Mouse (Mus musculus): ENCODE measurements around the gene Lhfpl2. TPM values are rescaled to one million over a fixed set of nuclear protein-coding genes. Genes with fewer than 3 reads are reported as not detected.
"Not testable (repeated sequence)": the region's sequence is repeated elsewhere in the genome, so short reads cannot be mapped to it uniquely, and the experiment has no call there.

Gene Lhfpl2
- total RNA-seq (2018; cell fraction: chromatin; rRNA removed): 100 to 1,000 TPM in 5 of 26 experiments, 10 to 100 TPM in 19, 1 to 10 TPM in 2; 4.9 to 310 (median 44.4) TPM
- 100 to 1,000 TPM in 12 of 26 experiments, 10 to 100 TPM in 14; 36.5 to 198 (median 70.7) TPM for total RNA-seq (2018; cell fraction: cytosol; rRNA removed)
- total RNA-seq (2018; cell fraction: nucleus; rRNA removed): 100 to 1,000 TPM in 11 of 26 experiments, 10 to 100 TPM in 15; 16.9 to 315 (median 82.9) TPM
- 110 to 144 TPM (median 137 TPM) in 3 replicates for polyA plus RNA-seq (2018)

GRCm38 (mm10) chr13:94057563-94058560, at the start of gene Lhfpl2:
Gene Lhfpl2 (plus strand): TSS chr13:94057796.
- WGBS (ENCODE audit: missing documents): 3% methylated on average over 83 of the region's 85 CpGs
- Histone ChIP-seq H3K36me3 (ENCODE audit: inconsistent target) (no peaks in the 10 kb centered on the region), H3K4me3 (ENCODE audit: inconsistent target) (peak within 1 kb of the TSS; percentile 41), H3K79me2 (ENCODE audit: inconsistent target) (no peaks in the 10 kb centered on the region), H3K27ac (no peak within 1 kb of the TSS)

DNA sequence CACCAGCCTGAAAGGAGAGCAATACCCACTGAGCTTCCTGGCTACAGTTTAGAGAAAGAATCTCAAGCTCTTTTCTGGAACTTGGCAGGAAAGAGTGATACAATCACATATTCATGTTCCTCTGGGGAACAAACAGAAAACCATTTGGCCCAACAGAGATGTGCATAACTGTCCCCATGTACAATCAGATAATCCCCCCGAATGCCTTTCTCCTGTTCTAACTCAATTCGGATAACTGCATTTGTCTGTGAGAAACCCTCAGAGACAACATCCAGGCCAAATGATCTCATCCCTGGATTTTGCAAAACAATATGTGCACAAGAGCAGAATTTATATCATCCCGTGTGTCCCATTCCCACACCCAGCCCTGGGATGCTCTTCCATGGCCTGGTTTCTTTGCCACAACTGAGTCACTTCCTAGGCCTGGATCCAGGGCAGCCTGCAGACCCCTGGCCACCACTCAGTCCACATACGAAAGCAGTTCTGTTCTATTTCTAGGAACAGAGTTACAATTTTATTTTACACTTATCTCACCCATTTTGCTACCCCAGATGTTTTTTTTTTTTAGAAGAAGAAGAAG, 45.5 kb upstream of the Lhfpl2 start:
- 99% methylated on average over 4 of the region's 4 CpGs for WGBS (ENCODE audit: missing documents)
- H3K36me3 ChIP-seq (ENCODE audit: inconsistent target): no peaks in the 10 kb centered on the region
- H3K4me3 ChIP-seq (ENCODE audit: inconsistent target): no peak overlapping the region
- no peaks in the 10 kb centered on the region for H3K79me2 ChIP-seq (ENCODE audit: inconsistent target)
- H3K27ac ChIP-seq: no peak overlapping the region

DNA sequence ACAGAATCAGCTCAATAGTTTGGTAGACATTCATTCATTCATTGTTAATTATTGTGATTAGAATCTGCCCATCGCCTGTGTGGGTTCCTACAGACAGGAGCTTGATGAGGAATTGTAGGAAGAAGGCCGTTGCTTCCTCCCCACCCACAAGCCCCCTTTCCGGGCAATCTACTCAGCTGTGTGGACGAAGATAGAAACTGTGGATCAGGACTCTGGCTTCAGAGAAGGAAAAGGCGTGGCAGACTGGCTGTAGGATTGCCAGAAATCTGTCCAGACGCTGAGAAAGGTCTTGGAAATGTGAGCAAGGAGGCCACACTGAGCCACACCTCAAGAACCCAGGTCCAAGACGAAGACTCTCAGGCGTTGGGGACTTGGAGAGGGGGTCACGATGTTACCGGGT, 43.6 kb upstream of the Lhfpl2 start:
- H3K36me3 ChIP-seq (ENCODE audit: inconsistent target): no peaks in the 10 kb centered on the region
- no peak overlapping the region for H3K4me3 ChIP-seq (ENCODE audit: inconsistent target)
- no peaks in the 10 kb centered on the region for H3K79me2 ChIP-seq (ENCODE audit: inconsistent target)
- 92% methylated on average over 8 of the region's 10 CpGs for WGBS (ENCODE audit: missing documents)
- no peak overlapping the region for H3K27ac ChIP-seq

DNA sequence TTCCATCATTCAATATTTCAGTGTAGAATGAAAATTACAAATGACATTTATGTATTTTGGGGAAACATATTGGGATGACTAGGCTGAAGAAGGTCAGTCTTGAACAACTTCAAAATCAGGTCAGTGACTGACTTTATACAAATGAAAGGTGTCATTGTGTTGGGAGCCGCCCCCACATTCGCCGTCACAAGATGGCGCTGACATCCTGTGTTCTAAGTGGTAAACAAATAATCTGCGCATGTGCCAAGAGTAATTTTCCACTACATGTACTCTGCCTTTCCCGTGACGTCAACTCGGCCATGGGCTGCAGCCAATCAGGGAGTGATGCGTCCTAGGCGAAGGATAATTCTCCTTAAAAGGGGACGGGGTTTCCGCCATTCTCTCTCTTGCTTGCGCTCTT, 33.0 kb upstream of the Lhfpl2 start:
- H3K27ac ChIP-seq; H3K79me2 ChIP-seq (ENCODE audit: inconsistent target); H3K4me3 ChIP-seq (ENCODE audit: inconsistent target); H3K36me3 ChIP-seq (ENCODE audit: inconsistent target): not testable (repeated sequence)
- WGBS (ENCODE audit: missing documents): no CpG with 5 or more reads among the region's 13 CpGs

DNA sequence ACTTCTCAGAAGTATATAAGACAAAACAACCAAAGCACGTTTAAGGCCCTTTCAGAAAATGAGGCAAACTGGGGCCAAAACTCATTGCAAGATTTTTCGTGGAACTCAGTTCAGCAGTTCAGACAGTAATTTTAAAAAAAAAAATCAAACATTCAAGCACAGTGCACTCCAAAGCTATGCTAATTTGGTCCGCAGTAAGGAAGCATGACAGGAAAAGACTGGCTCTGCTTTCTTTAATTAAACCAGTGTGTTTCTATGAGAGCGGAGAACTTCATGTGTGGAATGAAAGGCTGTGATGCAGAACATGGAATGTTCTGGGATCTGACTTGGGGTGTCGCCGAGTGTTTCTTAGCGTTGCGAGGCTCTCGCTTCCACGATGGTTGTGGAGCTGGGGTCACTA, 28.4 kb upstream of the Lhfpl2 start:
- no peaks in the 10 kb centered on the region for H3K79me2 ChIP-seq (ENCODE audit: inconsistent target)
- no peaks in the 10 kb centered on the region for H3K36me3 ChIP-seq (ENCODE audit: inconsistent target)
- no peak overlapping the region for H3K27ac ChIP-seq
- no peak overlapping the region for H3K4me3 ChIP-seq (ENCODE audit: inconsistent target)
- WGBS (ENCODE audit: missing documents): 93% methylated on average over 10 of the region's 10 CpGs

- Histone ChIP-seq H3K27ac (no peak overlapping the region), H3K4me3 (ENCODE audit: inconsistent target) (no peak overlapping the region), H3K79me2 (ENCODE audit: inconsistent target) (no peaks in the 10 kb centered on the region), H3K36me3 (ENCODE audit: inconsistent target) (no peaks in the 10 kb centered on the region)
- 88% methylated on average over 2 of the region's 2 CpGs for WGBS (ENCODE audit: missing documents)
Observed at GRCm38 (mm10) chr13:94030551-94030950, 27.0 kb upstream of the Lhfpl2 start.

DNA sequence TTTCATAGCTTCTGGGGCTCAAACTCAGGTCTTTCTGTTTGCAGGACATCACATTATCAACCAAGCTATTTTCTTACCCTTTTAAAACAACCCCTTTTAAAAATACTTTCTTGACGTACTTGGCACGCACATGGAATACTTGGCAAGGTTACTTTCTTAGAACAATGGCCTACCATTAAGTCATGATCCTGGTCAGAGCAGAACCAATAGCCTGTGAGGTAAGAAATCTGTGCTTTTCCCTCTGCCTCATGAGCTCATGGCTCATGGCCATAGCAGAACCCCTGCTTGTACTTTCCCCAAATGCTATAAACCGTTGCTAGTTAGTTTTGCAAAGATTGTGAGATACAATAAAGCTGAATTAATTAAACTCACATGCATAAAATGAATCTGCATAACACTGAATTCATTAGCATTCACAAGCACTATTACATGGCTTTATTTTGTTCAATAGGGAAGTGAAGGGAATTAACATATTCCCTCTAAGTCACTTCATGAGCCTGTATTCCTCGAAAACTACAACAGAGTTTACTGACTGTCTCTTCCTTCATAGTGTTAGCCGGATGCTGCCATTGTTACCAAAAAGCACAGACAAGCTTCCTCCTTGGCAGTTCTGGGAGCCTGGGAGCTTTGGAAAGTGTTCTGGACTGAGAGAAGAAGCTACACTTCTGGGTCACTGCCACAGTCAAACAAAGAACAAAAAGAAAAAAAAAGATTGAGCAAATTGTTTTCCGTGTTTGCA, 20.1 kb upstream of the Lhfpl2 start:
- no peaks in the 10 kb centered on the region for H3K79me2 ChIP-seq (ENCODE audit: inconsistent target)
- no peaks in the 10 kb centered on the region for H3K36me3 ChIP-seq (ENCODE audit: inconsistent target)
- H3K4me3 ChIP-seq (ENCODE audit: inconsistent target): no peak overlapping the region
- WGBS (ENCODE audit: missing documents): 76% methylated on average over 6 of the region's 6 CpGs
- no peak overlapping the region for H3K27ac ChIP-seq

DNA sequence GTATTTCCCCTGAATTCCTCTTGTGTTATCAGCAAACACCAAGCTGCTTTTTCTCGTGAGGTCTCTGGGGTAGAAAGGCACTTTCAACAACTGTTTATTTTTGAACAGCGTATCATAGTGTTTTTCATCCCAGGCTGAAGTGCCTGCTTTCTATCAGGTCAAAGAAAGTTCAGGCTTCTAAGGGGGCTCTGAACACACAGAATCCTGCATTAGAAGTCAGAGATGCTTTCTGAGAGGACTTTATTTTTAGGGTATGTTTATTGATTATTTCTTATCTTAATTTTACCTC, 19.6 kb upstream of the Lhfpl2 start:
- H3K4me3 ChIP-seq (ENCODE audit: inconsistent target): no peak overlapping the region
- 73% methylated on average over 2 of the region's 2 CpGs for WGBS (ENCODE audit: missing documents)
- no peak overlapping the region for H3K27ac ChIP-seq
- H3K79me2 ChIP-seq (ENCODE audit: inconsistent target): no peaks in the 10 kb centered on the region
- no peaks in the 10 kb centered on the region for H3K36me3 ChIP-seq (ENCODE audit: inconsistent target)

DNA sequence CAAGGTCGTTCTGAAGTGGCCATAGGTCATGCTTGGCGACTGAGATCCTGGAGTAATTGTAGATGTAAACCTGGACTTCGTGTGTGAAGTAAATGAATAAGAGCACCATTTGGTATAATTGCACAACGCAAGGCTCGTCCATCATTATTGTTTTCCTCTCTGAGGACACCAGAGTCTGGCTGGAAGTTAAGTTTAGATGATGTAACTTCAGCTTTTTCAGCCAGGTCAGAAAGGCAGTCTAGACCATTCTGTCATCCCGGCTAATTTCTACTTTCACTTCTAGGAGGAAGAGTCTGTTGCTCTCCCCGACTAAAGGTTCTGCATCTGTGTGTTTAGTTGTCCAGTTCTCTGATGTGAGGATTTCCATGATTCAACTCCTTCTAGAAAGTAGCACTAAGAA, 7.6 kb upstream of the Lhfpl2 start:
- 24% methylated on average over 7 of the region's 7 CpGs for WGBS (ENCODE audit: missing documents)
- Histone ChIP-seq H3K79me2 (ENCODE audit: inconsistent target) (no peaks in the 10 kb centered on the region), H3K36me3 (ENCODE audit: inconsistent target) (no peaks in the 10 kb centered on the region), H3K4me3 (ENCODE audit: inconsistent target) (no peak overlapping the region), H3K27ac (no peak overlapping the region)

DNA sequence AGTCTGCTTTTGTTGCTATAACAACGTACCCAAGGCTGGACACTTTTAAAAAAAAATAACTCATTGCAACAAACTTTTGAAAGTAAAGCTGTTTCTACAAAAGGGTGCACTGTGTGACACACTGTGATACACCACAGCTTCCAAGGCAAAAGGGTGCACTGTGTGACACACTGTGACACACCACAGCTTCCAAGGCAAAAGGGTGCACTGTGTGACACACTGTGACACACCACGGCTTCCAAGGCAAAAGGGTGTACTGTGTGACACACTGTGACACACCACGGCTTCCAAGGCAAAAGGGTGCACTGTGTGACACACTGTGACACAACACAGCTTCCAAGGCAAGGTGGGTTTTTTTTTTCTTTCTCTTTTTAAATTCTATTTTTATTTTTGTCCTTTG, 6.8 kb upstream of the Lhfpl2 start:
- H3K4me3 ChIP-seq (ENCODE audit: inconsistent target): no peak overlapping the region
- H3K36me3 ChIP-seq (ENCODE audit: inconsistent target): no peaks in the 10 kb centered on the region
- WGBS (ENCODE audit: missing documents): 87% methylated on average over 3 of the region's 3 CpGs
- no peak overlapping the region for H3K27ac ChIP-seq
- no peaks in the 10 kb centered on the region for H3K79me2 ChIP-seq (ENCODE audit: inconsistent target)

- H3K79me2 ChIP-seq (ENCODE audit: inconsistent target): no peaks in the 10 kb centered on the region
- H3K4me3 ChIP-seq (ENCODE audit: inconsistent target): no peak overlapping the region
- WGBS (ENCODE audit: missing documents): 33% methylated on average over 9 of the region's 17 CpGs
- no peak overlapping the region for H3K27ac ChIP-seq
- H3K36me3 ChIP-seq (ENCODE audit: inconsistent target): no peaks in the 10 kb centered on the region
Observed at GRCm38 (mm10) chr13:94057036-94057562, 497 bp upstream of the Lhfpl2 start.

- 82% methylated on average over 6 of the region's 6 CpGs for WGBS (ENCODE audit: missing documents)
- Histone ChIP-seq H3K79me2 (ENCODE audit: inconsistent target) (no peaks in the 10 kb centered on the region), H3K4me3 (ENCODE audit: inconsistent target) (peak overlapping the region; percentile 41), H3K27ac (no peak overlapping the region), H3K36me3 (ENCODE audit: inconsistent target) (no peaks in the 10 kb centered on the region)
Observed at GRCm38 (mm10) chr13:94058642-94059222, 1.1 kb downstream of the Lhfpl2 start.

GRCm38 (mm10) chr13:94059373-94059772, 1.8 kb downstream of the Lhfpl2 start:
- WGBS (ENCODE audit: missing documents): 94% methylated on average over 4 of the region's 4 CpGs
- H3K27ac ChIP-seq: no peak overlapping the region
- no peaks in the 10 kb centered on the region for H3K36me3 ChIP-seq (ENCODE audit: inconsistent target)
- H3K4me3 ChIP-seq (ENCODE audit: inconsistent target): no peak overlapping the region
- no peaks in the 10 kb centered on the region for H3K79me2 ChIP-seq (ENCODE audit: inconsistent target)

- WGBS (ENCODE audit: missing documents): 80% methylated on average over 6 of the region's 6 CpGs
- no peaks in the 10 kb centered on the region for H3K36me3 ChIP-seq (ENCODE audit: inconsistent target)
- H3K27ac ChIP-seq: no peak overlapping the region
- H3K79me2 ChIP-seq (ENCODE audit: inconsistent target): no peaks in the 10 kb centered on the region
- H3K4me3 ChIP-seq (ENCODE audit: inconsistent target): no peak overlapping the region
Observed at GRCm38 (mm10) chr13:94059778-94060177, 2.2 kb downstream of the Lhfpl2 start.

Data from macrophage (primary cell).